In genomic region chr6:84492594-84492993, GRCm38 (mm10) we compare ENCODE assay signal across 17 mouse cellular contexts.
"Had no signal": no experiment of that assay in that cellular context is flagged by ENCODE, and none has a peak within 500 bp of the region (broad histone marks: within the 10 kb centered on the region; RNA-seq: fewer than 3 reads in every experiment).

No protein-coding gene starts in this region.

- H3K9ac ChIP-seq: liver, embryonic 15.5 days; liver, postnatal 0 days; lung, embryonic 15.5 days; midbrain, embryonic 13.5 days; midbrain, embryonic 15.5 days; neural tube, embryonic 12.5 days; stomach, embryonic 15.5 days had no signal

- H3K27me3 ChIP-seq: liver, embryonic 15.5 days; lung, embryonic 15.5 days; midbrain, embryonic 13.5 days; midbrain, embryonic 15.5 days; neural tube, embryonic 12.5 days; stomach, embryonic 15.5 days had no signal

- H3K4me3 ChIP-seq: liver, embryonic 15.5 days; lung, embryonic 15.5 days; megakaryocyte, embryonic 14.5 days; midbrain, embryonic 13.5 days; midbrain, embryonic 15.5 days; neural tube, embryonic 12.5 days; stomach, embryonic 15.5 days had no signal

- DNase-seq: liver, postnatal 0 days; lung, adult 2 months; lung, postnatal 14 days; lung, postnatal 36 days; right cerebral cortex, postnatal 14 days; thymus, adult 2 months; thymus, postnatal 25 days; thymus, postnatal 4 days had no signal

- H3K27ac ChIP-seq: liver, embryonic 15.5 days; lung, embryonic 15.5 days; macrophage; midbrain, embryonic 13.5 days; midbrain, embryonic 15.5 days; neural tube, embryonic 12.5 days; stomach, embryonic 15.5 days had no signal

- H3K4me2 ChIP-seq: liver, embryonic 15.5 days; lung, embryonic 15.5 days; midbrain, embryonic 11.5 days; midbrain, embryonic 13.5 days; midbrain, embryonic 15.5 days; neural tube, embryonic 12.5 days; stomach, embryonic 15.5 days had no signal

- H3K36me3 ChIP-seq: liver, embryonic 15.5 days; lung, embryonic 15.5 days; midbrain, embryonic 13.5 days; midbrain, embryonic 15.5 days; neural tube, embryonic 12.5 days; stomach, embryonic 15.5 days had no signal

- H3K9me3 ChIP-seq: liver, embryonic 15.5 days; lung, embryonic 15.5 days; midbrain, embryonic 13.5 days; midbrain, embryonic 15.5 days; neural tube, embryonic 12.5 days; stomach, embryonic 15.5 days had no signal

- H3K4me1 ChIP-seq: liver, embryonic 15.5 days; lung, embryonic 15.5 days; megakaryocyte, embryonic 14.5 days; midbrain, embryonic 15.5 days; neural tube, embryonic 12.5 days; stomach, embryonic 15.5 days had no signal

- ATAC-seq: liver, postnatal 0 days; midbrain, embryonic 13.5 days; midbrain, embryonic 15.5 days had no signal
